Mouse (Mus musculus) ES-Bruce4 (cell line): ENCODE measurements around the gene Tnfaip8l2.

Experiments used
- CTCF ChIP-seq: IDR thresholded peaks from one replicate; pipeline ENCODE4 v1.8.1; 2011; ENCODE audit warnings: low read depth, low read length
- POLR2A ChIP-seq: IDR thresholded peaks from one replicate; pipeline ENCODE4 v1.8.1; 2011; ENCODE audit warnings: low read length; ENCODE audit not compliant: insufficient read depth

DNA sequence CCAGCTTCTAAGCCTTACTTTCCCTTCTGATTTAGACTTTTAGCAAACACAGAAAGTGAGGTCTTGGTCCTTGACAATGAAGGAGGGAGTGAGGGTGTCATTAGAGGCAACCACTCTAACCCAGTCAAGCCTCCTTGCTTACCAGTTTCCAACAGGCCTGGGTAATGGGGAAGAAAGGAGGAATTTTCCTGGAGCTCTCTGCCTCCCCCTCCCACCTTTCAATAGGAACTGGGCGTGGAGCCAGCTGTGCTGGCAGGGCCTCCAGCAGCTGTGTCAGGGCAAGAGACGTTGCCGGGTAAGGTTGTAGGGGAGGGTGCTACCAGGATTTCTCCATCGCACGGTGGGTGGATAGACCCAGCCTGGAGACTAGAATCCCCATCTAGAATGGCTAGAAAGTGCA lies 17.2 kb downstream of the Tnfaip8l2 start:
- TF ChIP-seq POLR2A, result no peak
- no peak for TF ChIP-seq CTCF
